In the genomic region with DNA sequence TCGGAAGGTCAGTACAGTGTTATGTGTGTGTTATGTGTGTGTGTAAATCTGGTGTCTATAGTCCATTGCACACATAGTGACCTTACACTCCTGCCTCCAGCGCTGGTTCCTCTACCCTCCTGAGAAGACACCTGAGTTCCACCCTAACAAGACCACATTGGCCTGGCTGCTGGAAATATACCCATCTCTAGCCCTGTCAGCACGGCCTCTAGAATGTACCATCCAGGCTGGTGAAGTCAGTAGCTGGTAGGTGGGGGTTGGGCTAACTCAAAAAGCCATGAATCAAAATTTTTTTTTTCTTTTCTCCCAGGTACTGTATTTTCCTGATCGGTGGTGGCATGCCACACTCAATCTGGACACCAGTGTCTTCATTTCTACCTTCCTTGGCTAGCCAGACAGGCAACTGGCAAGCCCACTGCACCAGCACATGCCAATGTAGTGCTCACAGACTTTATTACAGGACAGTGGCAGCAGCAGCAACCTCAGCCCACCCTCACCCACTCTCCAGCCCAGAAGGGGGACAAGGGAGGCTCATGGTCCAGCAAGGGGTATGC, we compare ENCODE assay signal across 9 mouse cellular contexts. TPM values are rescaled to one million over a fixed set of nuclear protein-coding genes. Genes with fewer than 3 reads are reported as not detected.
A peak's percentile ranks its signal among the peaks of the same experiment; 100 is the strongest.
DNase-seq lines count a peak whose midpoint lies in the region; ATAC-seq and TF ChIP-seq lines count a peak whose summit lies in the region.
"Had no signal": no experiment of that assay in that cellular context is flagged by ENCODE, and none has a peak within 500 bp of the region (broad histone marks: within the 10 kb centered on the region; RNA-seq: fewer than 3 reads in every experiment).

No protein-coding gene starts in this region.

- DNase-seq in layer of hippocampus, adult 2 months (ENCODE audit: low spot score in 2 of 2): no peak
- DNase-seq in layer of hippocampus, adult 11-12 months (ENCODE audit: low spot score): no peak
- DNase-seq in right cerebral cortex, postnatal 10 days (ENCODE audit: low spot score in 2 of 2): no peak
- no peak for DNase-seq in retina, postnatal 1 day
- DNase-seq: layer of hippocampus, adult 9-11 months had no signal

- H3ac ChIP-seq in myocyte (ENCODE audit: control insufficient read depth, insufficient read length): no peak overlapping the region

- H3K9ac ChIP-seq in forebrain, embryonic 12.5 days: peak overlapping the region; percentile 85; the same call in 1 of the 2 replicates
- H3K9ac ChIP-seq in intestine, embryonic 16.5 days (ENCODE audit: low read depth, low read length): 0 out of 2 replicates have a peak overlapping the region, but pooled peaks have one; percentile 82

- no peak for ATAC-seq in forebrain, embryonic 12.5 days (ENCODE audit: low FRiP score)
- no peak for ATAC-seq in intestine, embryonic 16.5 days
- ATAC-seq in activated CD4-positive, CD25-positive, alpha-beta regulatory T cell, adult 4 months: no peak

- TF ChIP-seq CTCF in layer of hippocampus, adult 2 months (conservative IDR thresholded peaks at IDR 0.05): no peak

- H3K27ac ChIP-seq in layer of hippocampus, adult 2 months: no peak overlapping the region
- H3K27ac ChIP-seq in forebrain, embryonic 12.5 days: no peak overlapping the region
- 0 out of 2 replicates have a peak overlapping the region, but pooled peaks have one; percentile 93 for H3K27ac ChIP-seq in intestine, embryonic 16.5 days (ENCODE audit: low read length)

- no peaks in the 10 kb centered on the region for H3K9me3 ChIP-seq in forebrain, embryonic 12.5 days
- H3K9me3 ChIP-seq in intestine, embryonic 16.5 days (ENCODE audit: control insufficient read depth, low read length): no peaks in the 10 kb centered on the region

- no peaks in the 10 kb centered on the region for H3K27me3 ChIP-seq in forebrain, embryonic 12.5 days
- H3K27me3 ChIP-seq in intestine, embryonic 16.5 days (replicated peaks; ENCODE audit: control insufficient read depth, insufficient read depth, low read length): no peaks in the 10 kb centered on the region
- no peaks in the 10 kb centered on the region for H3K27me3 ChIP-seq in myocyte (ENCODE audit: control insufficient read depth, insufficient read depth, insufficient read length)

- H3K4me2 ChIP-seq in forebrain, embryonic 12.5 days: peak overlapping the region; percentile 84
- peak overlapping the region; percentile 67 for H3K4me2 ChIP-seq in intestine, embryonic 16.5 days (ENCODE audit: low read depth, low read length)
- H3K4me2 ChIP-seq in myocyte (ENCODE audit: low read depth): no peak overlapping the region

- WGBS in forebrain, embryonic 12.5 days: 83% methylated on average over 4 of the region's 4 CpGs
- 80% methylated on average over 4 of the region's 4 CpGs for WGBS in intestine, embryonic 16.5 days

- peaks cover 37% of the 10 kb centered on the region for H3K79me2 ChIP-seq in myocyte (ENCODE audit: control insufficient read depth, insufficient read depth)

- H3K36me3 ChIP-seq in forebrain, embryonic 12.5 days (replicated peaks): peaks cover 55% of the 10 kb centered on the region
- peaks cover 15% of the 10 kb centered on the region for H3K36me3 ChIP-seq in intestine, embryonic 16.5 days (ENCODE audit: control insufficient read depth, insufficient read depth, low read length)
- H3K36me3 ChIP-seq in myocyte (ENCODE audit: control insufficient read depth, insufficient read depth): no peaks in the 10 kb centered on the region

- peak overlapping the region; percentile 82 for H3K4me3 ChIP-seq in layer of hippocampus, adult 2 months
- peak overlapping the region; percentile 63 for H3K4me3 ChIP-seq in forebrain, embryonic 12.5 days (replicated peaks)
- H3K4me3 ChIP-seq in intestine, embryonic 16.5 days (ENCODE audit: low read length): peak overlapping the region; percentile 69
- H3K4me3 ChIP-seq in myocyte: peak overlapping the region; percentile 32

- peak; percentile 26 for TF ChIP-seq POLR2A in myocyte (IDR thresholded peaks at IDR 0.05; ENCODE audit: insufficient read length, low read depth)

- peaks cover 80% of the 10 kb centered on the region for H3K4me1 ChIP-seq in forebrain, embryonic 12.5 days
- peaks cover 50% of the 10 kb centered on the region for H3K4me1 ChIP-seq in intestine, embryonic 16.5 days (ENCODE audit: control insufficient read depth, insufficient read depth, low read length)

TF ChIP-seq in myocyte, 11 proteins besides CTCF, POLR2A, EP300 and RAD21:
- TF ChIP-seq MYOG (IDR thresholded peaks at IDR 0.05; ENCODE audit: control insufficient read depth in 1 of 3, insufficient read depth in 1 of 3, insufficient read length in 2 of 3, low read depth in 2 of 3) (no peak), E2F4 (IDR thresholded peaks at IDR 0.05; ENCODE audit: insufficient read depth) (no peak), POLR2AphosphoS2 (IDR thresholded peaks at IDR 0.05; ENCODE audit: insufficient read length, low read depth) (no peak), MAX (IDR thresholded peaks at IDR 0.05; ENCODE audit: low read depth) (no peak), REST (IDR thresholded peaks at IDR 0.05; ENCODE audit: insufficient read depth, insufficient read length) (no peak), TCF12 (IDR thresholded peaks at IDR 0.05; ENCODE audit: insufficient read depth, poor library complexity, severe bottlenecking) (no peak), MYOD1 (IDR thresholded peaks at IDR 0.05; ENCODE audit: control insufficient read depth in 1 of 3, insufficient read length in 2 of 3, low read depth in 2 of 3) (no peak), CEBPB (IDR thresholded peaks at IDR 0.05; ENCODE audit: insufficient read depth, poor library complexity, severe bottlenecking) (no peak), SRF (IDR thresholded peaks at IDR 0.05; ENCODE audit: control insufficient read depth, insufficient read length, low read depth) (no peak), TCF3 (IDR thresholded peaks at IDR 0.05; ENCODE audit: insufficient read length, low read depth) (no peak)

RNA-seq across cellular contexts. Expression of a gene that starts 1.6 kb away (rescaled TPM):
- total RNA-seq in layer of hippocampus, adult 2 months (2021): 10 to 100 TPM; 58.0 to 61.1 TPM
- polyA plus RNA-seq in forebrain, embryonic 12.5 days (2016; fragmentation: Nextera tagmentation; extraction: Ambion mirVana): 65.7 and 69.5 TPM in 2 replicates
- 50.1 and 50.9 TPM in 2 replicates for polyA plus RNA-seq in intestine, embryonic 16.5 days (2015; fragmentation: Nextera tagmentation; extraction: Ambion mirVana)
- polyA plus RNA-seq in myocyte (2012; fragmentation: generic; extraction: Trizol): 15.5 TPM
- polyA plus RNA-seq in activated CD4-positive, CD25-positive, alpha-beta regulatory T cell, adult 4 months (2017; shearing (Covaris generic)): 10 to 100 TPM; 11.4 to 21.9 TPM

RNA-seq across cellular contexts. Expression of a gene that starts 2.9 kb away (rescaled TPM):
- total RNA-seq in layer of hippocampus, adult 2 months (2021): 100 to 1,000 TPM; 164 to 175 TPM
- 284 and 288 TPM in 2 replicates for polyA plus RNA-seq in forebrain, embryonic 12.5 days (2016; fragmentation: Nextera tagmentation; extraction: Ambion mirVana)
- 303 and 321 TPM in 2 replicates for polyA plus RNA-seq in intestine, embryonic 16.5 days (2015; fragmentation: Nextera tagmentation; extraction: Ambion mirVana)
- 196 TPM for polyA plus RNA-seq in myocyte (2012; fragmentation: generic; extraction: Trizol)
- polyA plus RNA-seq in activated CD4-positive, CD25-positive, alpha-beta regulatory T cell, adult 4 months (2017; shearing (Covaris generic)): 10 to 100 TPM; 68.3 to 85.7 TPM

RNA-seq across cellular contexts. Expression of a gene that starts 6.8 kb away (rescaled TPM):
- total RNA-seq in layer of hippocampus, adult 2 months (2021): 10 to 100 TPM; 43.0 to 44.8 TPM
- 5.0 and 5.7 TPM in 2 replicates for polyA plus RNA-seq in forebrain, embryonic 12.5 days (2016; fragmentation: Nextera tagmentation; extraction: Ambion mirVana)
- polyA plus RNA-seq in intestine, embryonic 16.5 days (2015; fragmentation: Nextera tagmentation; extraction: Ambion mirVana): 1.6 and 2.0 TPM in 2 replicates
- polyA plus RNA-seq in myocyte (2012; fragmentation: generic; extraction: Trizol): 0.67 TPM
- polyA plus RNA-seq in activated CD4-positive, CD25-positive, alpha-beta regulatory T cell, adult 4 months (2017; shearing (Covaris generic)): 1 to 10 TPM in 1 of 2 experiments, not detected in 1; 1.1 TPM

RNA-seq across cellular contexts. Expression of a gene that starts 6.8 kb away (rescaled TPM):
- total RNA-seq in layer of hippocampus, adult 2 months (2021): 10 to 100 TPM; 27.9 to 28.9 TPM
- 27.8 and 28.2 TPM in 2 replicates for polyA plus RNA-seq in forebrain, embryonic 12.5 days (2016; fragmentation: Nextera tagmentation; extraction: Ambion mirVana)
- polyA plus RNA-seq in intestine, embryonic 16.5 days (2015; fragmentation: Nextera tagmentation; extraction: Ambion mirVana): 23.4 and 25.5 TPM in 2 replicates
- 18.0 TPM for polyA plus RNA-seq in myocyte (2012; fragmentation: generic; extraction: Trizol)
- 10 to 100 TPM; 11.9 to 17.9 TPM for polyA plus RNA-seq in activated CD4-positive, CD25-positive, alpha-beta regulatory T cell, adult 4 months (2017; shearing (Covaris generic))

RNA-seq across cellular contexts. Expression of a gene that starts 11.3 kb away (rescaled TPM):
- 10 to 100 TPM; 30.0 to 33.9 TPM for total RNA-seq in layer of hippocampus, adult 2 months (2021)
- polyA plus RNA-seq in forebrain, embryonic 12.5 days (2016; fragmentation: Nextera tagmentation; extraction: Ambion mirVana): 2.5 and 3.3 TPM in 2 replicates
- polyA plus RNA-seq in intestine, embryonic 16.5 days (2015; fragmentation: Nextera tagmentation; extraction: Ambion mirVana): 1.4 and 2.3 TPM in 2 replicates
- polyA plus RNA-seq in myocyte (2012; fragmentation: generic; extraction: Trizol): 0.67 TPM
- polyA plus RNA-seq in activated CD4-positive, CD25-positive, alpha-beta regulatory T cell, adult 4 months (2017; shearing (Covaris generic)): 1 to 10 TPM in 1 of 2 experiments, not detected in 1; 1.1 TPM

Comparison
In these comparisons a context has a peak if more than half of its experiments do, and no peak if none do; other contexts are left out.
1. H3K4me3 ChIP-seq: peak in every context shown above with its lines; median percentile 82 in layer of hippocampus, adult 2 months; 69 in intestine, embryonic 16.5 days; 63 in forebrain, embryonic 12.5 days; 32 in myocyte.